Mouse (Mus musculus) liver, embryonic 14.5 days (tissue): Measurements from ENCODE around the gene Decr2. TPM values are rescaled to one million over a fixed set of nuclear protein-coding genes. Genes with fewer than 3 reads are reported as not detected.

Experiments used
- ATAC-seq: fragments of 200-750 bp; cut with Nextera tagmentation; 2 replicates; pipeline ENCODE4 v1.8.0; 2017; ENCODE audit warnings: moderate number of reproducible peaks, mild to moderate bottlenecking, moderate library complexity; ENCODE audit not compliant: insufficient read depth
- DNase-seq, 3 experiments: peaks; one replicate each; pipeline ENCODE4 v3.0.0-alpha.2; 2012 to 2013; ENCODE audit warnings: low read depth in 3 of 3, low spot score in 3 of 3
- H3K27ac ChIP-seq: fragments of 300-500 bp; sonication (generic); 2 replicates; pipeline ENCODE4 v1.5.1; 2014; ENCODE audit warnings: moderate library complexity, mild to moderate bottlenecking, control low read depth, inconsistent platforms
- H3K27me3 ChIP-seq: fragments of 300-500 bp; sonication (generic); 2 replicates; pipeline ENCODE4 v1.6.1; 2014; ENCODE audit warnings: mild to moderate bottlenecking, low read length, moderate library complexity; ENCODE audit not compliant: control insufficient read depth, insufficient read depth
- H3K36me3 ChIP-seq: fragments of 300-500 bp; sonication (generic); replicated peaks from 2 replicates; pipeline ENCODE4 v1.6.1; 2014; ENCODE audit warnings: low read depth; ENCODE audit not compliant: control insufficient read depth, insufficient read depth
- H3K4me1 ChIP-seq, 2 experiments: fragments of 200-500 bp in 1 of 2; fragments of 300-500 bp in 1 of 2; sonication (generic) in 1 of 2; replicated peaks; 2 replicates each; pipeline ENCODE4 v1.6.1; 2012 to 2014; ENCODE audit warnings: antibody characterized with exemption in 1 of 2, inconsistent platforms in 1 of 2, low read length in 1 of 2; ENCODE audit not compliant: control insufficient read depth in 2 of 2, insufficient read depth in 2 of 2
- H3K4me2 ChIP-seq: fragments of 300-500 bp; sonication (generic); 2 replicates; pipeline ENCODE4 v1.6.1; 2014; ENCODE audit warnings: low read depth, mild to moderate bottlenecking, control low read depth, moderate library complexity
- H3K4me3 ChIP-seq, 2 experiments: fragments of 200-500 bp in 1 of 2; fragments of 300-500 bp in 1 of 2; sonication (generic) in 1 of 2; 2 replicates each; pipeline ENCODE4 v1.5.1; 2012 to 2014; ENCODE audit warnings: low read depth in 2 of 2, low read length in 2 of 2, mild to moderate bottlenecking in 2 of 2, control low read depth in 1 of 2, inconsistent platforms in 1 of 2, moderate library complexity in 1 of 2; ENCODE audit not compliant: insufficient read depth in 1 of 2
- H3K9ac ChIP-seq: fragments of 300-500 bp; sonication (generic); replicated peaks from 2 replicates; pipeline ENCODE4 v1.6.1; 2014; ENCODE audit warnings: mild to moderate bottlenecking, control low read depth, moderate library complexity
- H3K9me3 ChIP-seq: fragments of 300-500 bp; sonication (generic); 2 replicates; pipeline ENCODE4 v1.6.1; 2016; ENCODE audit warnings: low read length, mixed read lengths; ENCODE audit not compliant: control insufficient read depth
- CTCF ChIP-seq: IDR thresholded peaks from 2 replicates; pipeline ENCODE4 v1.5.1; 2016; ENCODE audit warnings: antibody characterized with exemption, low read depth, control low read depth
- EP300 ChIP-seq: IDR thresholded peaks from 2 replicates; pipeline ENCODE4 v1.6.1; 2016; ENCODE audit warnings: antibody characterized with exemption, low read depth
- WGBS: fragments of 180-500 bp; shearing (Covaris S2); extraction: QIAGEN DNeasy Blood & Tissue Kit; methylation state at CpG from one replicate; pipeline ENCODE4 v1.1.7; 2014; ENCODE audit not compliant: insufficient replicate concordance; 5-methylcytosine and 5-hydroxymethylcytosine counted together
- polyA plus RNA-seq, 2 experiments: library from polyadenylated mRNA; depleted of rRNA in 1 of 2; stranded (reverse) in 1 of 2; unstranded in 1 of 2; fragments of >200 nt; fragmentation: Nextera tagmentation in 1 of 2; extraction: Ambion mirVana in 1 of 2; gene quantifications; 2 replicates each; pipeline versions ENCODE4 v1.2.1 to v1.2.3; 2012 to 2014

Gene Decr2
- polyA plus RNA-seq, 2 experiments, result 5.5 to 6.8 TPM

DNA sequence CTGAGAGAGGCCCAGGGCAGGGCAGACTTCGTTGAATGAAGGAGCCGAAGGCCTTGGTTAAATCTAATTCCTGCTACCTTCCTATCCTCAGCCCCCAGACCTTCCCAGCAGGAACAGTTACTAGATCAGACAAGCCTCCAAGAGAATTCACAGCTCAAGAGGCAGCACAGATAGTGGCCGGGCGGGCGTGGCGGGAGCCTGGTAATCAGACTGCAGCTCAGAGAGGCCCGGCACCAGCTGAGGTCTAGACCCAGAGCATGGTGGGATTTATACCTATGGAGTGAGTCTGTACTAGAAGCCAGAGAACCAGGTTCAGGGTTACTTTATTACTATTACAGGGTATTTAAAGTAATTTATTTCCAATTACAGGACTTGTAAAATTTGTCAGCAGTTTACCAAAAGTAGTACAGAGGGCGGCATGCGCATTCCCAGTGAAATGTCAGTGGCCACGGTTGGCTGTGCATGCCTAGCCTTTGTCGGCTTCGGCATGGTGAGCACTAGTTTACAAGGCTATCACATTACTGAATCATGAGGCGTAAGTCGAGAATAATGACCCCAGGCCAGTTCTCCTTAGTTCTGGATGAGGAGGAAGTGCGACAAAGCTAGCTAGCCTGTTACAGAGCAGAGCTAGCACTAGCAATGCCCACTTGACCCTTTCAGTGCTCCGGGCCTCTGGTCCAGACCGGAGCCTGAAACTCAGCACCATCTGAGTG is 35.8 kb downstream of the Decr2 start:
- 48% methylated on average over 17 of the region's 17 CpGs for WGBS

DNA sequence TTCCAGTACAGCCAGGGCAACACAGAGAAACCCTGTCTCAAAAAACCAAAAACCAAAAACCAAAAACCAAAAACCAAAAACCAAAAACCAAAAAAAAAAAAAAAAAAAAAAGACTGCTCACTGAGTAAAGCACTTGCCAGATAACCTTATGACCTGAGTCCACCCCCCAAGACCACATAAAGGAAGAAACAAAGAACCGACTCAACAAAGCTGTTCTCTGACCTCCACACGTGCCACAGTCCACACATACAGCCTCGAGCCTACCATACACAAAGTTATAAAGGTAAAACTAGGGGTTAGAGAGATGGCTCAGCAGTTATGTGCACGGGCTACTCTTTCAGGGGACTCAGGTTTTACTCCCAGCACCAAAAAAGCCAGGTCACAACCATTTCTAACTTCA is 37.4 kb downstream of the Decr2 start:
- no peak overlapping the region for H3K9ac ChIP-seq
- no peak overlapping the region for H3K4me3 ChIP-seq
- no peaks in the 10 kb centered on the region for H3K27me3 ChIP-seq
- WGBS, result 52% methylated on average over 4 of the region's 4 CpGs
- H3K4me1 ChIP-seq, result peaks cover 2 to 10% of the 10 kb centered on the region in 2 experiments; a peak in 2 of 4 replicates
- H3K36me3 ChIP-seq, result no peaks in the 10 kb centered on the region
- no peak overlapping the region for H3K4me2 ChIP-seq
- no peak overlapping the region for H3K27ac ChIP-seq
- no peaks in the 10 kb centered on the region for H3K9me3 ChIP-seq
- ATAC-seq, result no peak
- no peak for TF ChIP-seq EP300
- no peak for TF ChIP-seq CTCF
- no peak for DNase-seq

More for the DNA sequence above, 35.8 kb downstream of the Decr2 start:
- no peak overlapping the region for H3K27ac ChIP-seq
- H3K4me1 ChIP-seq, result peaks cover 2 to 10% of the 10 kb centered on the region in 2 experiments; a peak in 2 of 4 replicates
- peak in 1 of 3 experiments; percentile 15 for DNase-seq
- TF ChIP-seq CTCF (no peak), EP300 (no peak)
- no peaks in the 10 kb centered on the region for H3K36me3 ChIP-seq
- H3K9ac ChIP-seq, result no peak overlapping the region
- no peak overlapping the region for H3K4me3 ChIP-seq
- H3K9me3 ChIP-seq, result no peaks in the 10 kb centered on the region
- no peak overlapping the region for H3K4me2 ChIP-seq
- no peaks in the 10 kb centered on the region for H3K27me3 ChIP-seq
- no peak for ATAC-seq

DNA sequence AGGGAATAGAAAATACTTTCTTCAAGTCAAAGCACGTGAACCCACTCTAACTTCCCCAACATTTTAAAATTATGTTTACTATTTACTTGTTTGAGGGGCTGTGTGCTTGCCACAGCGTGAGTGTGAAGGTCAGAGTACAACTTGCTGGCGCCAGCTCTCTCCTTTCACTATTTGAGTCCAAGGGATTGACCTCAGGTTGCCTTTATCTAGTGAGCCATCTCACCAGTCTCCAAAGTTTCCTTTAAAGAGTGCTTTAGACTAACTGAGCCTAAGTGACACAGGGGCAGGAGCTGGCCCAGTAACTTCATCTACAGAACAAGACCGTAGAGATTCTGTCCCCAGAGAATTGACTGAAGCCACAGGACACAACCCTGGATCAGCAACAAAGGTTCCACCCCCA is 38.1 kb downstream of the Decr2 start:
- ATAC-seq, result no peak
- Histone ChIP-seq H3K27ac (no peak overlapping the region), H3K4me3 (no peak overlapping the region), H3K4me2 (no peak overlapping the region), H3K27me3 (no peaks in the 10 kb centered on the region), H3K4me1 (peaks cover 2 to 10% of the 10 kb centered on the region in 2 experiments; a peak in 2 of 4 replicates), H3K9me3 (no peaks in the 10 kb centered on the region), H3K36me3 (no peaks in the 10 kb centered on the region), H3K9ac (no peak overlapping the region)
- no peak for DNase-seq
- TF ChIP-seq CTCF (no peak), EP300 (no peak)
- 65% methylated on average over 4 of the region's 4 CpGs for WGBS

DNA sequence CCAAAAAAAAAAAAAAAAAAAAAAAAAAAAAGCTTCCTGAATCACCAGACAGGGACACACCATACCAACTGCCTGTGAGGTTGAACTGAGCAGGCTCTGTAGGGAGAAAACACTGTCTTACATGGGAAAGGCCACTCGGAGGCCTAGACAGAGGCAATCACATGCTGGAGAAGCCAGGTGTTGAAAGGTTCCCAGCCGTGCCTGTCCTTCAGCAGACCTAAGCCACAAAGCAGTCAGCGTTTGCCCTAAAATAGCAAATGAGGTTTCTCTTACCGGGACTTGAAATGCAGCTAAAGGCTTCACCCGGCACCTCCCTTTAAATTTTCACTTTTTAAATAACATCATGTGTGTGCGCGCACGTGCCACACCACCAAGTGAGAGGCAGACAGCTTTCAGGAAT is 42.0 kb downstream of the Decr2 start:
- no peak for ATAC-seq
- no peak overlapping the region for H3K4me3 ChIP-seq
- no peak overlapping the region for H3K27ac ChIP-seq
- TF ChIP-seq EP300 (no peak), CTCF (no peak)
- H3K4me2 ChIP-seq, result no peak overlapping the region
- 70% methylated on average over 8 of the region's 8 CpGs for WGBS
- no peak for DNase-seq
- no peaks in the 10 kb centered on the region; the same call in 1 of the 2 replicates for H3K27me3 ChIP-seq
- no peaks in the 10 kb centered on the region for H3K36me3 ChIP-seq
- no peaks in the 10 kb centered on the region; a peak in 1 of 4 replicates for H3K4me1 ChIP-seq
- no peak overlapping the region for H3K9ac ChIP-seq
- H3K9me3 ChIP-seq, result no peaks in the 10 kb centered on the region

DNA sequence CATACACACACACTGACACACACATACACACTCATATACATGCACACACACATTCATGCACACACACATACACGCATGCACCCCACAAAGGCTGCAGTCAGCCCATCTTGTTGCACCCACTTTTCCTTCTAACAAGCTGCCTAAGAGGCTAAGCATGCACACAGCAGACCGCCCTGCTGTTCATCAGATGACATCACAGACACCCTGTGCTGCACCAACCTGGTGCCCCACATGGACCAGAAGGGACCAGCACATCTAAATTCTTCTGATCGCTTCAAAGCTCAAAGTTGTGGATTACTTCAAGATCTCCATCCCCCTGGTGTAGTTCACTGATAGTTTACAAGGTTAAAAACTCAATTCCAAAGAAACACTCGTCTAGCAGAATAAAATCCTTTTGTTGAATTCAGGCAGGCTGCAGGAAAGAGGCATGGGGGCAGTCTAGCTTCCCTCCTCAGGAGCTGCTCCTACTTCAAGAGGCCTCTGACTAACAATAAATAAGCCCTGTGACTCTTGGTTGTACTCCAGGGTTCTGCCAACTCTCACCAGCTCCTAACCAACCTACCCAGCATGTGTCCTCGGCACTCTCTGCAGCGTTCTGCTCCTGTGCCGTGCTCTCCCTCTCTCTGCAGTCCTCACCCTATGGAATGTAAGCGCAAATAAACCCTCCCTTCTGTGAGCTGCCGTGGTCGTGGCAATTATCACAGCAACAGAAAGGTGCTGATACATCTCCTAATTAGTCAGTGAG is 43.7 kb downstream of the Decr2 start:
- WGBS, result 55% methylated on average over 10 of the region's 10 CpGs

More for the DNA sequence above, 43.7 kb downstream of the Decr2 start:
- no peak for TF ChIP-seq EP300
- TF ChIP-seq CTCF, result no peak
- Histone ChIP-seq H3K9ac (no peak overlapping the region), H3K27me3 (no peaks in the 10 kb centered on the region; the same call in 1 of the 2 replicates), H3K36me3 (no peaks in the 10 kb centered on the region), H3K4me1 (no peaks in the 10 kb centered on the region), H3K4me2 (no peak overlapping the region), H3K27ac (no peak overlapping the region), H3K9me3 (no peaks in the 10 kb centered on the region), H3K4me3 (no peak overlapping the region)
- DNase-seq (no peak), ATAC-seq (no peak)
